Mouse (Mus musculus) embryonic facial prominence, embryonic 14.5 days (tissue): Measurements from ENCODE around the gene Prorsd1. TPM values are rescaled to one million over a fixed set of nuclear protein-coding genes. Genes with fewer than 3 reads are reported as not detected.

Source experiments
- ATAC-seq: fragments of 200-750 bp; cut with Nextera tagmentation; 2 replicates; pipeline ENCODE4 v1.8.0; 2017; ENCODE audit warnings: low read depth, moderate number of reproducible peaks, moderate TSS enrichment
- DNase-seq: peaks from one replicate; pipeline ENCODE4 v3.0.0-alpha.2; 2015; ENCODE audit warnings: low spot score
- H3K27ac ChIP-seq: fragments of 300-500 bp; sonication (generic); replicated peaks from 2 replicates; pipeline ENCODE4 v1.5.1; 2014; ENCODE audit warnings: low read depth, mild to moderate bottlenecking, low read length, moderate library complexity
- H3K27me3 ChIP-seq: fragments of 300-500 bp; sonication (generic); replicated peaks from 2 replicates; pipeline ENCODE4 v1.6.1; 2014; ENCODE audit warnings: low read length; ENCODE audit not compliant: control insufficient read depth, insufficient read depth
- H3K36me3 ChIP-seq: fragments of 300-500 bp; sonication (generic); 2 replicates; pipeline ENCODE4 v1.6.1; 2014; ENCODE audit warnings: low read length, mixed read lengths; ENCODE audit not compliant: control insufficient read depth, insufficient read depth
- H3K4me1 ChIP-seq: fragments of 300-500 bp; sonication (generic); 2 replicates; pipeline ENCODE4 v1.6.1; 2014; ENCODE audit warnings: antibody characterized with exemption, low read length; ENCODE audit not compliant: control insufficient read depth, insufficient read depth
- H3K4me2 ChIP-seq: fragments of 300-500 bp; sonication (generic); 2 replicates; pipeline ENCODE4 v1.6.1; 2014; ENCODE audit warnings: low read depth, mild to moderate bottlenecking, low read length, moderate library complexity, mixed read lengths
- H3K4me3 ChIP-seq: fragments of 300-500 bp; sonication (generic); 2 replicates; pipeline ENCODE4 v1.5.1; 2014; ENCODE audit warnings: low read depth, mild to moderate bottlenecking, low read length
- H3K9ac ChIP-seq: fragments of 300-500 bp; sonication (generic); 2 replicates; pipeline ENCODE4 v1.6.1; 2014; ENCODE audit warnings: low read depth, mild to moderate bottlenecking, low read length, moderate library complexity, mixed read lengths
- H3K9me3 ChIP-seq: fragments of 300-500 bp; sonication (generic); 2 replicates; pipeline ENCODE4 v1.6.1; 2016; ENCODE audit warnings: low read length; ENCODE audit not compliant: control insufficient read depth
- WGBS: fragments of 180-500 bp; shearing (Covaris S2); extraction: QIAGEN DNeasy Blood & Tissue Kit; methylation state at CpG from one replicate; pipeline ENCODE4 v1.1.7; 2014; 5-methylcytosine and 5-hydroxymethylcytosine counted together
- polyA plus RNA-seq: library from polyadenylated mRNA; unstranded; fragments of >200 nt; fragmentation: Nextera tagmentation; extraction: Ambion mirVana; gene quantifications from 2 replicates; pipeline ENCODE4 v1.2.1, GENCODE M21; 2014

Gene Prorsd1
- polyA plus RNA-seq, 1 experiment from 2014 or later = 28.1 TPM

GRCm38 (mm10) chr11:29509421-29509820 is 5.4 kb downstream of the Prorsd1 start:
- H3K4me2 ChIP-seq = no peak overlapping the region
- 98% methylated on average over 1 of the region's 1 CpGs for WGBS
- ATAC-seq = no peak

GRCm38 (mm10) chr11:29504899-29505625 is 9.8 kb downstream of the Prorsd1 start:
- 94% methylated on average over 2 of the region's 2 CpGs for WGBS
- Histone ChIP-seq H3K4me3 (no peak overlapping the region), H3K9me3 (no peaks in the 10 kb centered on the region), H3K4me1 (no peaks in the 10 kb centered on the region), H3K9ac (no peak overlapping the region), H3K36me3 (peaks cover 43% of the 10 kb centered on the region), H3K27me3 (no peaks in the 10 kb centered on the region), H3K27ac (no peak overlapping the region), H3K4me2 (no peak overlapping the region)
- ATAC-seq (no peak), DNase-seq (no peak)

More at GRCm38 (mm10) chr11:29509421-29509820, 5.4 kb downstream of the Prorsd1 start:
- Histone ChIP-seq H3K27ac (no peak overlapping the region), H3K9me3 (no peaks in the 10 kb centered on the region), H3K27me3 (no peaks in the 10 kb centered on the region), H3K4me1 (peaks cover 7% of the 10 kb centered on the region; the same call in 1 of the 2 replicates), H3K4me3 (no peak overlapping the region), H3K9ac (no peak overlapping the region), H3K36me3 (peaks cover 37% of the 10 kb centered on the region)
- no peak for DNase-seq

GRCm38 (mm10) chr11:29503948-29504893 is 10.6 kb downstream of the Prorsd1 start:
- Histone ChIP-seq H3K27ac (no peak overlapping the region), H3K27me3 (no peaks in the 10 kb centered on the region), H3K4me1 (no peaks in the 10 kb centered on the region), H3K36me3 (peaks cover 47% of the 10 kb centered on the region), H3K4me2 (no peak overlapping the region), H3K9me3 (no peaks in the 10 kb centered on the region), H3K4me3 (no peak overlapping the region), H3K9ac (no peak overlapping the region)
- 88% methylated on average over 10 of the region's 10 CpGs for whole genome bisulfite sequencing
- no peak for DNase-seq
- no peak for ATAC-seq

GRCm38 (mm10) chr11:29496962-29497361 is 17.9 kb downstream of the Prorsd1 start:
- DNase-seq (no peak), ATAC-seq (no peak)
- no peak overlapping the region for H3K27ac ChIP-seq
- WGBS = 70% methylated on average over 3 of the region's 3 CpGs
- no peaks in the 10 kb centered on the region for H3K27me3 ChIP-seq
- H3K4me1 ChIP-seq = no peaks in the 10 kb centered on the region
- no peak overlapping the region for H3K9ac ChIP-seq
- H3K9me3 ChIP-seq = no peaks in the 10 kb centered on the region
- H3K4me2 ChIP-seq = no peak overlapping the region
- no peak overlapping the region for H3K4me3 ChIP-seq
- H3K36me3 ChIP-seq = peaks cover 44% of the 10 kb centered on the region

- 95% methylated on average over 1 of the region's 1 CpGs for WGBS
- Histone ChIP-seq H3K27me3 (no peaks in the 10 kb centered on the region), H3K4me1 (no peaks in the 10 kb centered on the region), H3K27ac (no peak overlapping the region), H3K4me3 (no peak overlapping the region), H3K36me3 (peaks cover 44% of the 10 kb centered on the region), H3K9me3 (no peaks in the 10 kb centered on the region), H3K4me2 (no peak overlapping the region), H3K9ac (no peak overlapping the region)
- no peak for DNase-seq
- no peak for ATAC-seq
Observed at GRCm38 (mm10) chr11:29493135-29493534, 21.7 kb downstream of the Prorsd1 start.

- ATAC-seq = no peak
- no peaks in the 10 kb centered on the region for H3K27me3 ChIP-seq
- no peak for DNase-seq
- no peak overlapping the region for H3K27ac ChIP-seq
- H3K4me1 ChIP-seq = no peaks in the 10 kb centered on the region
- H3K9ac ChIP-seq = no peak overlapping the region
- peaks cover 19% of the 10 kb centered on the region for H3K36me3 ChIP-seq
- no peak overlapping the region for H3K4me2 ChIP-seq
- H3K9me3 ChIP-seq = no peaks in the 10 kb centered on the region
- no peak overlapping the region for H3K4me3 ChIP-seq
Observed at GRCm38 (mm10) chr11:29474676-29475075, 40.2 kb downstream of the Prorsd1 start.

Other genes with a start within 250 kb of the Prorsd1 start
- gene Ccdc88a, start 141.4 kb downstream of the Prorsd1 start, polyA plus RNA-seq = 26.2 and 27.9 TPM in 2 replicates
- 23.6 and 34.2 TPM in 2 replicates for gene Mtif2, start 11.4 kb upstream of the Prorsd1 start, polyA plus RNA-seq
- gene Clhc1, start 32.9 kb upstream of the Prorsd1 start, polyA plus RNA-seq = 0.12 and 0.15 TPM in 2 replicates
- gene Rps27a, start 33.1 kb upstream of the Prorsd1 start, polyA plus RNA-seq = 1,401 and 1,473 TPM in 2 replicates
- 86.2 and 93.2 TPM in 2 replicates for gene Rtn4, start 177.9 kb upstream of the Prorsd1 start, polyA plus RNA-seq